Mouse (Mus musculus): ENCODE results near the gene Prdm16. TPM values are rescaled to one million over a fixed set of nuclear protein-coding genes. Genes with fewer than 3 reads are reported as not detected.

The Prdm16 gene
- total and polyA plus RNA-seq, 3 experiments, result not detected

DNA sequence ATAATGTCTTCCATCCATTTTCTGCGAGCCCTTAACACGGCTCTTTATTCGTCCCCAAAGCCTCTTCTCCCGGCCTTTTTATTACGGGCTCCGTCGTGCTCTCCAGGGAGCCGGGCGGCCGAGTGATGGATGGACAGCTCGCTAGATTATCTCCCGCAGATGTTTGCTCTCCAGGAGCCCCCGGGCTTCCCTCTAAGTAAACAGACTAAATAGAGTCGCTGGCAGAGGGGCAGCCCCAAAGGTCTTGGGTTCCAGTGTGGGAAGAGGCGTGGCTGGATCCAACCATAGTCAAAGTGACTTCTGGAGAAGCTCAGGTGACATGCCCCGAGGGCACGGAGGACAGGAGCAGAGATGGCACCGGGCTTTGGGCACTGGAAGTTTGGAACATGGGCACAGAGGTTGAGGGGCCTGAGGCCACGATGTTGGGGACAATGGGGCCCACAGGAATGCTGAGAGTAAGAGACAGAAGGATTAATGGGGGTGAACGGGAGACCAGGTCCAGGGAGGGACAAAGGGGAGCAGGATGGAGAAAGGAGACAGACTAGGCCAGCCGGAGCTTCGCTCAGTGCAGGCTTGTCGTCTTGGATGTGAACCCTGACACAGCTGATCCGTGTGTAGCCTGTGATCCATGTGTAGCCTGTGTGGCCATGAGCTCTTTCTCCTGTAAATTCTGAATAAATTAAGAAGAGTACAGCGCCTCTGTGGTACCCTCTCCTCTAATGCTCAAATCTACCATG lies 162.9 kb downstream of the Prdm16 start:
- dilution Hi-C loops (cut with MboI; ENCODE audit: extremely low pct_ligation_motif_present, extremely low pct_unique_long_range_greater_than_20kb, low sequenced_read_pairs), result no loop called here
- Histone ChIP-seq H3K27me3 (replicated peaks) (no peaks in the 10 kb centered on the region), H3K4me2 (ENCODE audit: insufficient read depth, low read depth, poor library complexity, severe bottlenecking) (no peak overlapping the region), H3K4me3 (replicated peaks in 1 of 3; ENCODE audit: low read depth in 2 of 3, low read length in 2 of 3, poor library complexity in 1 of 3) (no peak overlapping the region), H3K36me3 (replicated peaks in 1 of 2; ENCODE audit: control insufficient read depth in 1 of 2, insufficient read depth in 1 of 2, low read length in 1 of 2) (no peaks in the 10 kb centered on the region), H3K9me3 (replicated peaks; ENCODE audit: low read length) (peaks cover 94% of the 10 kb centered on the region), H3K27ac (ENCODE audit: insufficient read depth, low read depth) (no peak overlapping the region), H3K4me1 (ENCODE audit: control insufficient read depth in 1 of 2, insufficient read depth in 2 of 2) (no peaks in the 10 kb centered on the region), H3K79me2 (replicated peaks; ENCODE audit: control insufficient read depth, extremely low read depth, insufficient read depth, poor library complexity, severe bottlenecking) (no peaks in the 10 kb centered on the region), H3K9ac (ENCODE audit: insufficient read depth, low read depth) (no peak overlapping the region)
- no peak for TF ChIP-seq NELFE (IDR thresholded peaks at IDR 0.05; ENCODE audit: low read depth, low read length)
- no peak for DNase-seq (ENCODE audit: extremely low read depth)
- in situ Hi-C loops (cut with MboI; ENCODE audit: low pct_ligation_motif_present, low pct_unique_long_range_greater_than_20kb, low sequenced_read_pairs), result no loop called here

GRCm38 (mm10) chr4:154472569-154472968 lies 164.1 kb downstream of the Prdm16 start:
- Histone ChIP-seq H3K36me3 (replicated peaks in 1 of 2; ENCODE audit: control insufficient read depth in 1 of 2, insufficient read depth in 1 of 2, low read length in 1 of 2) (no peaks in the 10 kb centered on the region), H3K9ac (ENCODE audit: insufficient read depth, low read depth) (no peak overlapping the region), H3K79me2 (replicated peaks; ENCODE audit: control insufficient read depth, extremely low read depth, insufficient read depth, poor library complexity, severe bottlenecking) (no peaks in the 10 kb centered on the region), H3K4me3 (replicated peaks in 1 of 3; ENCODE audit: low read depth in 2 of 3, low read length in 2 of 3, poor library complexity in 1 of 3) (no peak overlapping the region), H3K4me2 (ENCODE audit: insufficient read depth, low read depth, poor library complexity, severe bottlenecking) (no peak overlapping the region), H3K27ac (ENCODE audit: insufficient read depth, low read depth) (no peak overlapping the region), H3K4me1 (ENCODE audit: control insufficient read depth in 1 of 2, insufficient read depth in 2 of 2) (no peaks in the 10 kb centered on the region), H3K9me3 (replicated peaks; ENCODE audit: low read length) (peaks cover 94% of the 10 kb centered on the region), H3K27me3 (replicated peaks) (no peaks in the 10 kb centered on the region)
- TF ChIP-seq SIN3A (IDR thresholded peaks at IDR 0.05; ENCODE audit: low read length) (no peak), RCOR1 (conservative IDR thresholded peaks at IDR 0.05; ENCODE audit: low read depth, low read length) (no peak), POLR2A (IDR thresholded peaks at IDR 0.05; ENCODE audit: low read depth, low read length) (no peak), MAX (IDR thresholded peaks at IDR 0.05; ENCODE audit: low read length) (no peak), MYC (IDR thresholded peaks at IDR 0.05; ENCODE audit: low read depth, low read length) (no peak), MXI1 (IDR thresholded peaks at IDR 0.05; ENCODE audit: low read depth, low read length) (no peak), ZMIZ1 (IDR thresholded peaks at IDR 0.05; ENCODE audit: low read depth, low read length) (no peak), MEF2A (IDR thresholded peaks at IDR 0.05; ENCODE audit: borderline replicate concordance, low read depth, low read length) (no peak), MAZ (IDR thresholded peaks at IDR 0.05; ENCODE audit: low read depth, low read length) (no peak), MAFK (IDR thresholded peaks at IDR 0.05; ENCODE audit: insufficient replicate concordance, low read length) (no peak), POLR2AphosphoS2 (IDR thresholded peaks at IDR 0.05; ENCODE audit: low read depth, low read length) (no peak), NELFE (IDR thresholded peaks at IDR 0.05; ENCODE audit: low read depth, low read length) (no peak), IRF4 (IDR thresholded peaks at IDR 0.05; ENCODE audit: low read depth, low read length) (no peak), E2F4 (IDR thresholded peaks at IDR 0.05; ENCODE audit: insufficient replicate concordance, low read depth, low read length) (no peak)
- dilution Hi-C loops (cut with MboI; ENCODE audit: extremely low pct_ligation_motif_present, extremely low pct_unique_long_range_greater_than_20kb, low sequenced_read_pairs), result no loop called here
- in situ Hi-C loops (cut with MboI; ENCODE audit: low pct_ligation_motif_present, low pct_unique_long_range_greater_than_20kb, low sequenced_read_pairs), result no loop called here
- no peak for DNase-seq (ENCODE audit: extremely low read depth)
